Mouse (Mus musculus) ovary, adult 2 months (tissue): Measurements from ENCODE around the gene Dclre1a. TPM values are rescaled to one million over a fixed set of nuclear protein-coding genes. Genes with fewer than 3 reads are reported as not detected.

Experiments
- polyA plus RNA-seq: library from polyadenylated mRNA; depleted of rRNA; stranded (reverse); fragments of >200 nt; gene quantifications from 2 replicates; pipeline ENCODE4 v1.2.3, GENCODE M21; 2012; rRNA removed

The Dclre1a gene
- 5.0 and 7.4 TPM in 2 replicates for polyA plus RNA-seq

GRCm38 (mm10) chr19:56547456-56548229 is at the start of gene Dclre1a:
TSS of gene Dclre1a (minus strand) at chr19:56548222.

GRCm38 (mm10) chr19:56548230-56549032 is 409 bp upstream of the Dclre1a start, which contains the start of gene Nhlrc2:
TSS of gene Nhlrc2 (plus strand) at chr19:56548261.

Other genes starting within 250 kb of the Dclre1a start
- 0.58 and 0.64 TPM in 2 replicates for gene Nrap, start 158.2 kb downstream of the Dclre1a start, polyA plus RNA-seq
- 9.2 and 11.4 TPM in 2 replicates for gene Casp7, start 151.1 kb downstream of the Dclre1a start, polyA plus RNA-seq
- 8.5 and 12.8 TPM in 2 replicates for gene Plekhs1, start 86.6 kb downstream of the Dclre1a start, polyA plus RNA-seq
- 9.2 and 10.2 TPM in 2 replicates for gene Nhlrc2, start within 50 bp of the Dclre1a start, polyA plus RNA-seq
- gene Adrb1, start 174.0 kb upstream of the Dclre1a start, polyA plus RNA-seq, result 4.4 and 5.6 TPM in 2 replicates